Mouse (Mus musculus) liver, adult 2 months (tissue): ENCODE data around the gene Mon1b. TPM values are rescaled to one million over a fixed set of nuclear protein-coding genes. Genes with fewer than 3 reads are reported as not detected.

Source experiments
- DNase-seq: peaks from one replicate; pipeline ENCODE4 v3.0.0-alpha.2; 2011; ENCODE audit warnings: low read depth, low spot score; ENCODE audit errors: extremely low read depth
- H3K27ac ChIP-seq: fragments of 200-500 bp; replicated peaks from 2 replicates; pipeline ENCODE4 v1.5.1; 2012; ENCODE audit warnings: low read depth, mild to moderate bottlenecking, control low read depth, inconsistent platforms, low read length; ENCODE audit not compliant: insufficient read depth
- H3K27me3 ChIP-seq: fragments of 200-500 bp; 2 replicates; pipeline ENCODE4 v1.6.1; 2012; ENCODE audit warnings: mild to moderate bottlenecking, moderate library complexity, low read length, inconsistent platforms; ENCODE audit not compliant: control insufficient read depth, insufficient read depth
- H3K36me3 ChIP-seq: fragments of 200-500 bp; 2 replicates; pipeline ENCODE4 v1.6.1; 2012; ENCODE audit warnings: low read length, inconsistent platforms; ENCODE audit not compliant: control insufficient read depth, insufficient read depth
- H3K4me1 ChIP-seq: fragments of 200-500 bp; 2 replicates; pipeline ENCODE4 v1.6.1; 2011; ENCODE audit warnings: low read length; ENCODE audit not compliant: control insufficient read depth, insufficient read depth
- H3K4me3 ChIP-seq: fragments of 200-500 bp; 2 replicates; pipeline ENCODE4 v1.5.1; 2011; ENCODE audit warnings: low read depth, mild to moderate bottlenecking, control low read depth, low read length, moderate library complexity; ENCODE audit not compliant: insufficient read depth
- H3K79me2 ChIP-seq: fragments of 200-500 bp; 2 replicates; pipeline ENCODE4 v1.6.1; 2012; ENCODE audit warnings: inconsistent platforms, mild to moderate bottlenecking, low read length, moderate library complexity; ENCODE audit not compliant: control insufficient read depth, insufficient read depth
- H3K9ac ChIP-seq: fragments of 200-500 bp; 2 replicates; pipeline ENCODE4 v1.6.1; 2012; ENCODE audit warnings: low read depth, mild to moderate bottlenecking, control low read depth, inconsistent platforms, low read length
- CTCF ChIP-seq: fragments of 200-500 bp; IDR thresholded peaks from 2 replicates; pipeline ENCODE4 v1.5.1; 2011; ENCODE audit warnings: low read depth, low read length, control low read depth
- POLR2A ChIP-seq: fragments of 200-500 bp; IDR thresholded peaks from 2 replicates; pipeline ENCODE4 v1.6.1; 2011; ENCODE audit warnings: low read length, control low read depth; ENCODE audit not compliant: insufficient read depth; ENCODE audit errors: extremely low read depth
- WGBS: fragments of 180-500 bp; shearing (Covaris S2); methylation state at CpG from one replicate; pipeline ENCODE4 v1.1.7; 2018; 5-methylcytosine and 5-hydroxymethylcytosine counted together
- polyA plus RNA-seq: library from polyadenylated mRNA; depleted of rRNA; stranded (reverse); fragments of >200 nt; gene quantifications from 2 replicates; pipeline ENCODE4 v1.2.3, GENCODE M21; 2012
- total RNA-seq: library from RNA; depleted of rRNA; stranded (reverse); fragments of >200 nt; gene quantifications from 2 replicates; pipeline ENCODE4 v1.2.3, GENCODE M21; 2014

The Mon1b gene
- total and polyA plus RNA-seq, 2 experiments: 3.6 to 4.2 TPM

DNA sequence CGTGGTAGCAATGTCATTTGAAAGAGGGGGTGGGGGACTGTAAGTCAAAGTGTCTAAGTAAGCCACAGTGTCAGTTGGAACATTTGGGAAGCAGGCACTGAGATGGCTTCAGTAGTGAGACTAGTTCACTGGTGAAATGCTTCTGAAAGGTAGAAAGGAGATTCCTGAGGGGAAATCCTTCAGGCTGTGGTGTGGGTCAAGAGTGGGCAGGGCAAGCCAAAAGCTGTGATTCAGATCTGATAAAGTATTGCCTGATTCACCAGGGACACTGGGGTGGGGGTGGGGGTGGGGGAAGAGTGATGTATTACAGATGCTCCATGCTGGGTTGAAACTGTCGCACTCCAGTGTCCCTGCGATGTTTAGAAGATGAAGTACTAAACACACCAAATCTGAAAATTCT, 39.2 kb downstream of the Mon1b start:
- Histone ChIP-seq H3K36me3 (no peaks in the 10 kb centered on the region), H3K27me3 (peaks cover 2% of the 10 kb centered on the region; the same call in 1 of the 2 replicates), H3K9ac (no peak overlapping the region), H3K4me3 (no peak overlapping the region), H3K27ac (no peak overlapping the region), H3K79me2 (no peaks in the 10 kb centered on the region), H3K4me1 (0 out of 2 replicates have a peak, but pooled peaks cover 2% of the 10 kb centered on the region)
- 69% methylated on average over 3 of the region's 3 CpGs for WGBS
- no peak for TF ChIP-seq POLR2A
- TF ChIP-seq CTCF: no peak
- DNase-seq: no peak

DNA sequence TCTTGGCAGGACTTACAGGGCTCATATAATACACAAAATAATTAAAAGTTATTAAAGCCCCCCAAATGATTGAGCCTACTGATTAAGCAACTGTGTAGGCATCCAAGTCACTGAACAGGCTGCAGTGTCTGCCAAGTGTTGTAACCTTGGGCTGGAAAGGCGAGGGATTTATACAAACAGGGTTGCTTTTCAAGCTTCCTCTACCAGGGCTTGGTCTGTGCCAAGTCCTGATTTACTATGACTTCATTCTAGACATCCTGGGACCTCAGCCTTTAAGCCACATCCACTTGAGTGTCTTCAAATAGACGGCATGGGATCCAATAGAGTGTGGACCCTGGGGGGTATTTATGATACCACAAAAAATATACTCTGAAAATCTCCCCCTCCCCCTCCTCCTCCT, 39.9 kb downstream of the Mon1b start:
- H3K27ac ChIP-seq: no peak overlapping the region
- no peaks in the 10 kb centered on the region for H3K79me2 ChIP-seq
- no peak overlapping the region for H3K9ac ChIP-seq
- 0 out of 2 replicates have a peak, but pooled peaks cover 2% of the 10 kb centered on the region for H3K4me1 ChIP-seq
- no peaks in the 10 kb centered on the region for H3K36me3 ChIP-seq
- no peak overlapping the region for H3K4me3 ChIP-seq
- WGBS: 59% methylated on average over 2 of the region's 2 CpGs
- no peak for DNase-seq
- TF ChIP-seq POLR2A (no peak), CTCF (no peak)
- H3K27me3 ChIP-seq: peaks cover 2% of the 10 kb centered on the region; the same call in 1 of the 2 replicates

DNA sequence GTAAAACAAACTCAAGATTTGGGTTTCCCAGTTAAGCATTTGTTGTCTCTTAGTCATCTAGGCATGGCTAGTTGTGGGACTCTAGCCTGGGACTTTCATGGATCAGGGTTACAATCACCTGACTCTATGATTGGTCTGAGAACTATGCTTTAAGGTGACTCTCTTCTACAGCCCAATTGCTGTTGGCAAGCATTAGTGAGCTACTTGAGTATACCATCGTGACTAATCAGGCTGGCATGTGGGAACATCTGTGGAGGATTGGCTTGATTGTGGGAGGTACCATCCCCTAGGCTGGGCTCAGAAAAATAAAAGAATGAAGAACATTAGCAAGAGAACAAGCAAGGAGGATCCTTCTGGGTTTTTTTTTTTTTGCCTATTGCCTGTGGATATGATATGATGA, 41.4 kb downstream of the Mon1b start:
- Histone ChIP-seq H3K79me2 (no peaks in the 10 kb centered on the region), H3K27ac (no peak overlapping the region), H3K36me3 (no peaks in the 10 kb centered on the region), H3K4me1 (no peaks in the 10 kb centered on the region), H3K4me3 (no peak overlapping the region), H3K9ac (no peak overlapping the region), H3K27me3 (peaks cover 2% of the 10 kb centered on the region; the same call in 1 of the 2 replicates)
- no peak for DNase-seq
- WGBS: 67% methylated on average over 1 of the region's 1 CpGs
- TF ChIP-seq POLR2A: no peak
- no peak for TF ChIP-seq CTCF

DNA sequence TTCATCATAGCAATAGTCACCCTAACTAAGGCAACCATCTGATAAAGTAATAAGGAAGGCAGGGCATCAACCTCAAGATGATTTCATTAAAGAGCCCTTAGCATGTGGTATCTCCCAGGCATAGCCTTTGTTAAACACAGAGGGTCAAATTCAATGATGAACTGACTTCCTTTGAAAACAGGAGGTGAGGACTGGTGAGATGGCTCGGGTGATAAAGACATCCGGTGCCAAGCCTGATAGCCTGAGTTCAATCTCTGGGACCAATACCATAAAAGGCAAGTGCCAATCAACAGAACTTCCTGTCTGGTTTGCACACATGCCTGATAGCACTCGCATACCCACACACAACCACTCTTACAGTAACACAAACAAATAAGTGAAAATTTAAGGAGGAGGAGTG, 44.0 kb downstream of the Mon1b start:
- no peaks in the 10 kb centered on the region for H3K4me1 ChIP-seq
- H3K27ac ChIP-seq: no peak overlapping the region
- H3K9ac ChIP-seq: no peak overlapping the region
- WGBS: 60% methylated on average over 3 of the region's 3 CpGs
- H3K4me3 ChIP-seq: no peak overlapping the region
- no peaks in the 10 kb centered on the region for H3K79me2 ChIP-seq
- no peaks in the 10 kb centered on the region for H3K36me3 ChIP-seq
- H3K27me3 ChIP-seq: peaks cover 2% of the 10 kb centered on the region; the same call in 1 of the 2 replicates
- TF ChIP-seq POLR2A (no peak), CTCF (no peak)
- DNase-seq: no peak

DNA sequence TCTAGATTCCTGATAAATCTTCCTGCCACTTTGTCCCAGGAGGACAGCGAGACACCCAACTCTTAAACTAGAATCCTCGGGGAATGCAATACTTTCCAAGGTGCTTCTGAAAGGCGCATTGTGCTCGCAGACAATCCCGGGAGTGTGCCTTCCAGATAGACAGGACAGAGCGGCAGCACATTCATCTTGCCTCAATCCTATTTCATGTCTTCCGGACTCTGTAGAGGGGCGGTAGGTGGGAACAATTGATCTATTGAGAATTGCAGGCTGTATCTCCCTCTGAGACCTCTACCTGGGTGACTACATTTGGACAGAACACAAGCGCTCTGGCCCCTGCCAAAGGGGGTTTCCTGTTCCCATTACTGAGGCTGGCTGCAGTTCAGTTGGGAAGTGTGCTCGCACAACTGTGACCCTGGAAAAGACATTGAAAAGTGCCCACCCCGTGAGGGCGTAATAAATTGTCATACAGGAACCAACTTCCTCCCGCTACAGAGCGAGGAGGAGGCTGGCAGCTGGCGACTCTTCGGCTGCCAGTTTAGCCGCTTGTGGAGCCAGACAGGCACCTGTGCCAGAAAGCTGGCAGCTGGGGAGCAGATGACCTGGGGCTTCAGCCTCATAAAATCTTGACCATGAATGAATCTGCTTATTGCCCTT, 52.6 kb downstream of the Mon1b start:
- Histone ChIP-seq H3K9ac (no peak overlapping the region), H3K4me1 (no peaks in the 10 kb centered on the region), H3K79me2 (no peaks in the 10 kb centered on the region), H3K4me3 (no peak overlapping the region), H3K36me3 (no peaks in the 10 kb centered on the region), H3K27ac (no peak overlapping the region), H3K27me3 (no peaks in the 10 kb centered on the region)
- no peak for DNase-seq
- TF ChIP-seq CTCF (no peak), POLR2A (no peak)
- WGBS: 71% methylated on average over 17 of the region's 17 CpGs

DNA sequence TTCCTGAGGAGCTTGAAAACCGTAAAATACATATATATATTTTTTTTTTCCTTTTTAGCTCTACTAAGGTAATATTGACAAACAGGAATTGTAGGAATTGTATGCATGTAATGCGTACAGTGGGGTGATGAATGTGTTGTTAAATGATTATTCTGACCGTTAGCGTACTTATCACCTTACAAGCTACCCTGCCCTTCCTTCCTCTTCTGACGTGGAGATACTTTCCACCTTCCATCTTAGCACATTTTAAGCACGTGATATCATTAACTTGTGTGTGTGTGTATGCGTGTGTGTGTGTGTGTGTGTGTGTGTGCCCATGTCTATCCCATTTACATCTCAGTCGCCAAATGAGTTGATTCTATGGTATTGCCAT, 53.1 kb downstream of the Mon1b start:
- H3K4me1 ChIP-seq: no peaks in the 10 kb centered on the region
- no peak for DNase-seq
- no peaks in the 10 kb centered on the region for H3K27me3 ChIP-seq
- no peak for TF ChIP-seq CTCF
- no peak for TF ChIP-seq POLR2A
- H3K36me3 ChIP-seq: no peaks in the 10 kb centered on the region
- WGBS: 82% methylated on average over 8 of the region's 8 CpGs
- H3K4me3 ChIP-seq: no peak overlapping the region
- H3K9ac ChIP-seq: no peak overlapping the region
- H3K79me2 ChIP-seq: no peaks in the 10 kb centered on the region
- no peak overlapping the region for H3K27ac ChIP-seq
